Mouse (Mus musculus) megakaryocyte, adult 5-6 weeks (primary cell): Measurements from ENCODE around the gene Pcid2. TPM values are rescaled to one million over a fixed set of nuclear protein-coding genes. Genes with fewer than 3 reads are reported as not detected.

Source experiments
- ATAC-seq: 2 replicates; pipeline ENCODE4 v1.8.0; 2016; ENCODE audit warnings: mild to moderate bottlenecking, inconsistent platforms; ENCODE audit not compliant: poor library complexity, severe bottlenecking
- total RNA-seq, 2 experiments: library from RNA; stranded (forward) in 1 of 2; stranded (reverse) in 1 of 2; fragments of 153-499, 151-499 nt in 1 of 2; fragments of 221-1000, 200-1000 nt in 1 of 2; gene quantifications; 2 replicates each; pipeline versions ENCODE4 v1.2.3 to v1.2.4; 2015 to 2017

The Pcid2 gene
- total RNA-seq (2015) (17.0 and 21.2 TPM in 2 replicates), total RNA-seq (2017) (14.0 and 14.1 TPM in 2 replicates)

DNA sequence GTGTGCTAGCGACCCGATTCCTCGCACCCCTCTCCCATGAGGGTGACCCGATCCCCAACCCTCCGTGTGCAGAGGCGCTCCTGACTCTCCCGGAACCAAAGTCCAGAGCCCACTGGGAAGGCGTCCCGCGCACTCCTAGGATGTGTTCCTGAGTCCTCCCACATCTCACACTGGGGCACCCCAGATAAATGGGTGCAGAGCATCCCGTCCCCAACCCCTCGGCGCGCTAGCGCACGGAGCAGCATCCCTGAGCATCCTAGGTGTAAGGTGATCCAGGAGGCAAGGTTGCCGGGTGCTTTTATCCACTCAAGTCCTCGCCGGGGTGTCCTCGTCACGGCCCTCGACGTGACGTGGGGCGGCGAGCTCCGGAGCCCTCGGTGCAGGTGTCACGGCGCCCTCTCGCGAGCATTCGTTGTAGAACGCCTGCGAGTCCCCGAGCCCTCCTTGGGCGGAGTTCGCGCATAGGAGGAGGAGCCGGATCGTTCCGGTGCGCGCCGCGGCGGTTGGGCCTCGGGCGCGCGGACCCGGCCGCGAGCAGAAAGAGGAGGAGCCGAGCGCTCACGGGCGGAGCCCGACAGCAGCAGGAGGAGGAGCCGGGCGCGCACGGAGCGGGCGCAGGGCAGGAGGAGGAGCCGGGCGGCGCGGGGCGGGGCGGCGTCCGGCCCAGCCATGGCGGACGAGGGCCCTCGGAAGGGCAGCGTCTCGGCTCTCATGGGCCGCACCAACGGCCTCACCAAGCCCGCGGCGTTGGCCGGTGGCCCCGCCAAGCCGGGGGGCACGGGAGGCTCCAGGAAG is at the start of gene Pcid2, which contains the start of gene Cul4a:
Gene Pcid2, minus strand, starts transcription at position 373 of the 795 bp plus-strand sequence.
Gene Cul4a, plus strand, starts transcription at position 535 of the 795 bp plus-strand sequence.
- ATAC-seq, result peak; percentile 90

DNA sequence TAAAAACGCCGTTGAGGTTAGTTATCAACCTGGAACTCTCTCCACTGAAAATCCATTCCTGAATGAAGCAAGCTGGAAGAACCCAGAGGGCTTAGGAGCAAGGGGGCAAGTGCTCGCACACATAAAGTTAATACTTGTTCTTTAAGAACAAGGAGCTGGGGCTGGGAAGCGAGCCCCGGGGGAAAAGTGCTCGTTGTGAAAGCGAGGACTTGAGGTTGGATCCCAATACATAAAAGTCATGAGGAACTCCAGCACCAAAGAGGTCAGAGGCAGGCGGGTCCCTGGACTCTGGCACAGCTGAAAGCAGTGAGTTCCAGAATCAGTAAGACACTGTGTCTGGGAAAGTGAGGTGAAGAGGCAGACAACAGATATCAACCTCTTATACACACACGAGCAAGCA is 48.8 kb upstream of the Pcid2 start:
- no peak for ATAC-seq

DNA sequence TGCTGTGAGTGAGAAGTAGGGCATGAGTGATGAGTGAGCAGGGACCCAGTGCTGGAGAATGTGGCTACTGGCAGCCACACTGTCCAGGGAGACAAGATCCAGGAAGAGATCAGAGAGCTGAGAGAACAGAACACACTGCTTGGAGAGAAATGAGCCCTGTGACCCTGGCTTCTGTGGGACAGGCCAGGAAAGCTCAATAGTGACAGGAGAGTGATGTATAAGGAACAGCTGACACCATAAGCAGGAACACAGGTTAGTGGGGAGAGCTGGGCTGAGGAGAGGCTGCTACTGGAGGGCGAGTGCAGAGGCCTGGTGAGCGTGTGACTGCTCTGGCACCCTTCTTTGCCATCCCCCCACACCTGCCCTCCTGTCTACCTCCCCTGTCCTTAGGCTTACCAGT is 45.7 kb upstream of the Pcid2 start:
- no peak for ATAC-seq

DNA sequence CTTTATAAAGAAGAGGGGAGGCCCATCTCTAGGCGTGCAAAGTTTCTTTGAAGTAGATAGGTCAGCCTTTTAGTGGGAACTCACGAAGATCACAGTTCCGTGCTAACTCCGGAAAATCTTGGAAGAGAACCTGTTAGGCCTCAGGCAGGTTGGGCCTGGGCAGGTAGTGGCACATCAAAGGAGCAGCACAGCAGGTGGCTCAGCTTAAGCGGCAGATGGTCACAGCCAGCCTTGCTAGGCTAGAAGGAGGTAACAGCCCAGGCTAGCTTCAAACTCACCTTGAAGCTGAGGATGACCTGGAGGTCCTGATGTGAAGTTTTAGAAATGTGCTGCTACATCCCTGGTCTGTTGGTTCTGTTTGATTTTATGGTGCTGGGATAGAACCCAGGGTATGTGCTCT is 44.6 kb upstream of the Pcid2 start:
- no peak for ATAC-seq

DNA sequence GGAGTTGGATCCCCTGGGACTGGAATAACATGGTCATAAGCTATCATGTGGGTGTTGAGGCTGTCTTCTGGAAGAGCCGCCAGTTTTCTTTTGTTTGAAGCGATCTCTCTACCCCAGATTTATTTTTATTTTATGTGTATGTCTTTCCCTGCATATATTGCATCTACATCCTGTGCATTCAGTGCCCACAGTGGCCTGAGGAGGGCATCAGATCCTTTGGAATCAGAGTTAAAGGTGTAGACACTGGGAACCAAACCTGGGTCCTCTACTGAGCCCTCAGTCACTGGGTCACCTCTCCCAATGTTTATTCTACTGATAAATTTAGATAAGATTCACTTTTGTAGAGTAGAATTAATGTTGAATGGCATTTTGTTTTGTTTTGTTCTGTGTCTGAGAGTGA is 44.0 kb upstream of the Pcid2 start:
- no peak for ATAC-seq

DNA sequence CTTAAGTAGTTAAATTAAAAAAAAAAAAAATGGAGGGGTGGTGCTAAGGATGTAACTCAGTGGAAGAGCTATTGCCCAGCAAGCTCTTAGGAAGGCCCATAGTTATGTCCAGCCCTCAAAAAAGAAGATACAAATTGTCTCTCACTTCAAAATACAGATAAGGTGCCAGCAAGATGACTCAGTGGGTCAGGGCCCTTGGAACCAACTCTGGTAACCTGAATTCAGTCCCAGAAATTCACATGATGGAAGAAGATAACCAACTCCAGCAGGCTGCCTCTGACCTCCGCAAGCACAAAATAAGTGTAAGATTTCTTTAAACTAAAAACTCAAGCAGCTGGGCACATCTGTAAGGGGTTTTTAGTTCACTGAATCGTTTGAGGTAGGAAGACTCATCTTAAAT is 43.2 kb upstream of the Pcid2 start:
- no peak for ATAC-seq

DNA sequence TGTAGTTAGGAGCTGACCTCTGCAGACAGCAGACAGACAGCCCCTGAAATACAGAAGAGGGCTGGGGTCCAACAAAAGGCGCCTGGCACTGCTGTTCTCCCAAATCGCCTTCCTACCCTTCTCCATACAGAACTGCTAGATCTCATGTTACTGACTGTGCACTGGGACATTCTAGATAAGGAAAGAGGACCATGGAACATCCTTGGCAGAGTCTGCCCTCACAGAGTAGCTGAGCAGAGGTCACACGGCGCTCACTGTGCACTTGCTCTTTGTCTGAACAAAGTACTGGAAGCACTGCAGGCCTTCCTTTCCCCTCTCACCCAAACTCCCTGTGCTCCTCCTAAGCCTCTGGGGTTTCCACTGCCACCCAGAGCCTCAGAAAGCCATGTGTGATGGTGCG is 36.4 kb upstream of the Pcid2 start:
- ATAC-seq, result no peak

DNA sequence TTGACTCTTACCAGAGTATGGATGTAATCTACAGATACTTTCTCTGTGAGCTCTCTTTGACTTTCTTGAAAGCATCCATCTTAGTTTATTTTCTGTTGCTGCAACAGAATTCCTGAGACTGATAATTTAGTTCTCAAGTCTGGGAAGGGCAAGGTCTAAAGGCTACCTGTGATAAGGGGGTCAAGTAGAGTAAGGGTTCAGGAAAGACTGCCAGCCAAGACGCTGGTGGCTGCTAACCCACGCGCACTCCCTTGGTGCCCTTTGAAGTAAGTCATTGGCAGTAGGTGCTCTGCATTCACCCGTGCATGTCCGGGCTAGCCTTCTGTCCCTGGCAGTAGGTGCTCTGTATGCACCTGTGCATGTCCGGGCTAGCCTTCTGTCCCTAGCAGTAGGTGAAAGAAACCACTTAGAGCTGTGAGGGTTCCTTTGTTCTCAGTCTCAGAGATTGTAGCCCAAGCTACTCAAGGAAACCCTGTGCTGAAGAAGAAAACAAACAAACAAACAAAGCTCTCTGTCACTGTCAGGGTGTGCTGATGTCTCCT is 34.5 kb upstream of the Pcid2 start:
- no peak for ATAC-seq

GRCm38 (mm10) chr8:13132220-13132619 is 27.0 kb upstream of the Pcid2 start:
- ATAC-seq, result peak; percentile 74

GRCm38 (mm10) chr8:13124897-13125296 is 19.6 kb upstream of the Pcid2 start:
- ATAC-seq, result no peak

DNA sequence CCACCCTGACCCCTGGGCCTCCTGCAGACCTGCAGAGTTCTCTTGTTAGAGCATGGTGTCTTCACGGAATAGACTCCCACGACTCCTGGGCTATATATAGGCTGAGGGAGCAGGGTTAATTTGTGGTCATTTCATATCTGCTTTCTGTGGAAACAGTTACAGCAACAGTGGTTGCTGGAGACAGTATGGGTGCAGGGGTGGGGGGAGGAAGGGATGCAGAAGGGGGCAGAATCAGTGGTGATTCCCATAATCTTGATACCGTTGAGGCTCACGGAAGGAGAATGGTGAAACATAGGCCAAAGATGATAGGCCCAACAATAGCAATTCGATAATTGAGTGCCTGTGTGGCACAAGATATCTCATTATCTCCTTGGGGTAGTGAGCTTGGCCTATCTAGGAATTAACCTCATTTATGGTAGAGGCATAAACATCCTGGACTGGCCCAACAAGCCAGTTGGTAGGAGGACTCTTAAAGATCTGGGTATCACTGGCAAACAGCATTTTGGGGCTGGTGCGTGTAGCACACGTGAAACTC is 17.7 kb upstream of the Pcid2 start:
- ATAC-seq, result peak; percentile 43

- ATAC-seq, result peak; percentile 18; the same call in 1 of the 2 replicates
Measured at GRCm38 (mm10) chr8:13120882-13121665, 15.8 kb upstream of the Pcid2 start.

DNA sequence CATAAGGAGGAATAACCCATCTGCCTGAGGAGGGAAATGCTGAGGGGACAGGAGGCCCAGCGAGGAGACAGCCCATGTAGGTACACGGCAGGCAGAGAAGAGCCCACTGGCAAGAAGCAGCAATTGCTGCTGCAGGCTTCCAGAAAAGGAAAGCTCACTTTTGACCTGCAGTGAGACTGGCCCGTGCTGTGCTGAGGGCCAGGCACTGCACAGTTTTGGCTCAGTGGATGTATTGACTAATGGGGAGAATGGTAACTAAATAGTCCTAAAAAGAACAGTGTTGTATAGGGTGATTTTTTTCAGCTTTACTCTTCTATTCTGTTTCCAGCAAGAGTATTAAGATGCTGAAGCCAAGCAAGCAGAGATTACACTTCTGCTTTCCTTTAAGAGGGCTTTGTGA is 13.3 kb upstream of the Pcid2 start:
- no peak for ATAC-seq

DNA sequence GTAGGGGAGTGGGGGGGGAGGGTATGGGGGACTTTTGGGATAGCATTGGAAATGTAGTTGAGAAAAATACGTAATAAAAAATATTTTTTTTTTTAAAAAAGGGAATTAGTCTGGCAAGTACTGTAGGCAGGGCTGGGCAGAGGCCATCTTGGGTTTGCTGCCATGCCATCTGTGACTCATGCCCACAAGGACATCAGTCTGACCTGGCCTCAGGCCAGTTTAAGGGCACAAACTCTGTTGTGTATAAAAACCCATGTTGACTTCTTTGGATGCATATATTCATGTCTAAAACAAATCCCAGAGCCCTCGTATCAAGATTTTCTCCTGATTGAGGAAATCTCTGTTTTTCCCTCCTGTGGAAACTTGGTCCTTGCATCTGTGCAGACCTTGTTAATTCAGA is 11.8 kb upstream of the Pcid2 start:
- ATAC-seq, result no peak

DNA sequence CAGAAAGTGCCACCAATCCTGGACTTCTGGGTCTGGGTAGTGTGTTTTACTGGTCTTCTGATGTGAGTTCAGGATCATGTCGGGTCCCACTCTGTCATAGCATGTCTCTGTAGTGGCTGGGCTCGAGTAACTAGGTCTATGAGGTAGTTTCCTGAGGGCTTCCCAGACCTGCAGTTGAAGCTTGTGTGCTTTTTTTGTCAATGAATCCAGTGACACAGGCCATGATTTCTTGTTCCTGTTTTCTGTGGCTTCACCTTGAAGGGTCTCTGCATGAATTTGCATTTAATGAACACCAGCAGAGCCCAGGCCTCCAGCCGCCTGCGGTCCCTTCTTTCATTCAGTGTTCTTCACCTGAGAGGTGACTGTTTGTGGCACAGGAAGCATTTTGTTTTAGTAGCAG is 8.0 kb upstream of the Pcid2 start:
- ATAC-seq, result no peak

DNA sequence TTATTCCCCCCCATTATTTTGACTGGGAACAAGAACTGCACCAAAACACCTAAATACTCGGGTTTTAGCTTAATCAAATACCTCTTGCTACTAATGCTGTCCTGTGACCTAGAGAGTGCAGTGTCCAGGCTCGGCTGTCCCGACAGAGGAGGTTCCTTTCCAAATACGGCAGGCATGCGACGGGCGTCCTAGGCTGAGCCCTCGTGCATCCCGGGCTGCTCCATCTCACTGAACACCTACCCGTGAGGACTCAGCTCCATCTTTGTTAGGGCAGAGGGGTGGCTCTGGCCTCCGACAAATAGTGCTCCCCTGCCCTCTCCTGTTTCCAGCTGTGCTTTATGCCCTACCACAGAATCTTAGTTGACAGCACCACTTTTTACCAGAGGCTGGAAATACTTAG is 6.7 kb upstream of the Pcid2 start:
- ATAC-seq, result no peak

DNA sequence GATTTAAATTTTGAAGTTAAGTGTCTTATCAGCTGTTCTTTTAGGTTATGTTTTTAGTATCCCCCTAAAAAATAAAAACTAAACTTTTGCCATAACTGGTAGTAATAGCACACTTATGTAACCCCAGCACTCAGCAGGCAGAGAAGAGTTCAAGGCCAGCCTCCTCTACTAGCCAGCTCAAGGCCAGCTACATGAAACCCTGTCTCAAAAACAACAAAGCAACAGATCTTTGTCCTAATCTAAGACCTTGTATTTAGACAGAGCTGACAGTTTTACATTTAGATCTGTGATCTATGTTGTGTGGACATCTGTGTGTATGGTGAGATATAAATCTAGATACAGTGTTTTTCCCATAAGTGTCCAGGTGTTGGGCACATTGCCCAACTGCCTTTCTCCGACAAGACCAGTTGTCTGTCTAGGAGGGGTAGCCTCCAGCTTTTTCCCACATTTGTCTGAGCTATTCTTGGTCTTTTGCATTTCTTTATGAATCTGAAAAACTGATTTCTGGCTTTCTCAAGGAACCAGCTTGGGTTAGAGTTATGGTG is 4.2 kb upstream of the Pcid2 start:
- ATAC-seq, result no peak

GRCm38 (mm10) chr8:13108967-13109366 is 3.7 kb upstream of the Pcid2 start:
- no peak for ATAC-seq

DNA sequence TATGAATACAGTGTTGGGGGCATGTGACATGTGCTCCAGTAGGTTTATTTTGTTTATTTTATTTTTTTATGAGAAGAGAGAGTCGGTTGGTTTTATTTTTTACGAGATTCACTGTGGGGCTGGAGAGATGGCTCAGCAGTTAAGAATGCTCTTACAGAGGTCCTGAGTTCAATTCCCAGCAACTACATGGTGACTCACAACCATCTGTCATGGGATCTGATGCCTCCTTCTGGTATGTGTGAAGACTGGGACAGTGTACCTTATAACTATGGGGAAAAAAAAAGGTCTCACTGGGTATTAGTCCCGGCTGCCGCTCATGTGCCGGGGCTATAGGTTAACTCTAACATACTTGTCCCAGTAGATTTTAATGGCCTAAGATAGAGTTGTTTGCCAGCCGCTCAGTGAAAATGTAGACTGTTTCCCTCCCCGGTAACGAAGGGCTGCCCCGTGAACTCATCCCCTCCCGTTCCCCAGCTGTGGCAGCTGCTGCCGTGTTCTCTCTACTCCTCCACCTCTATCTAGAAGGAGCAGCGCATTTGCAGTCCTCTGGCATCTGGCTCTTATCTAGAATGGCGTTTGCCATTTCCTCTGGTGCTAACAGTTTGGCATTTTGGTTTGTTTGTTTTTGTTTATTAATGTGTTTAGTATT is 2.9 kb upstream of the Pcid2 start:
- no peak for ATAC-seq

GRCm38 (mm10) chr8:13105908-13106551 is 771 bp upstream of the Pcid2 start:
- no peak for ATAC-seq
